Mouse (Mus musculus) cerebellum, postnatal 36 days (tissue): ENCODE data around the gene Olfr305.
"Not testable (repeated sequence)": the region's sequence is repeated elsewhere in the genome, so short reads cannot be mapped to it uniquely, and the experiment has no call there.

Source experiments
- DNase-seq, 2 experiments: peaks; one replicate each; pipeline ENCODE4 v3.0.0; 2021 to 2022; ENCODE audit warnings: mixed read lengths in 2 of 2

The Olfr305 gene

GRCm38 (mm10) chr7:86366828-86367227, at the start of gene Olfr305:
Gene Olfr305, minus strand, starts transcription at chr7:86366928.
- DNase-seq: no peak

- DNase-seq: no peak
Measured at GRCm38 (mm10) chr7:86403546-86403945, 36.8 kb upstream of the Olfr305 start, which contains the start of gene Olfr301. Gene Olfr301, plus strand, starts transcription at chr7:86403846.

GRCm38 (mm10) chr7:86397689-86398088, 31.0 kb upstream of the Olfr305 start, which contains the start of gene Olfr303:
Gene Olfr303, minus strand, starts transcription at chr7:86397789.
- no peak for DNase-seq

- DNase-seq: no peak
Measured at GRCm38 (mm10) chr7:86386558-86386957, 19.8 kb upstream of the Olfr305 start, which contains the start of gene Olfr304. Gene Olfr304, minus strand, starts transcription at chr7:86386658.

- DNase-seq: no peak
Measured at GRCm38 (mm10) chr7:86385769-86386168, 19.0 kb upstream of the Olfr305 start.

- not testable (repeated sequence) for DNase-seq
Measured at GRCm38 (mm10) chr7:86346296-86346695, 20.4 kb downstream of the Olfr305 start.

- DNase-seq: no peak
Measured at GRCm38 (mm10) chr7:86344253-86344652, 22.5 kb downstream of the Olfr305 start.

- DNase-seq: no peak
Measured at GRCm38 (mm10) chr7:86342881-86343565, 23.7 kb downstream of the Olfr305 start.

GRCm38 (mm10) chr7:86337486-86337885, 29.2 kb downstream of the Olfr305 start, which contains the start of gene Olfr307:
Gene Olfr307, minus strand, starts transcription at chr7:86337586.
- DNase-seq: no peak

GRCm38 (mm10) chr7:86325530-86325929, 41.2 kb downstream of the Olfr305 start, which contains the start of gene Olfr308:
Gene Olfr308, minus strand, starts transcription at chr7:86325630.
- no peak for DNase-seq

GRCm38 (mm10) chr7:86321323-86321722, 45.4 kb downstream of the Olfr305 start:
- no peak for DNase-seq

GRCm38 (mm10) chr7:86313608-86314007, 53.1 kb downstream of the Olfr305 start, which contains the start of gene Olfr309:
Gene Olfr309, minus strand, starts transcription at chr7:86313708.
- no peak for DNase-seq
